Mouse (Mus musculus): Measurements from ENCODE around the gene Tgm2. TPM values are rescaled to one million over a fixed set of nuclear protein-coding genes. Genes with fewer than 3 reads are reported as not detected.

Gene Tgm2
- total RNA-seq, 2 experiments from 2014 or later = 7.9 to 12.7 TPM

DNA sequence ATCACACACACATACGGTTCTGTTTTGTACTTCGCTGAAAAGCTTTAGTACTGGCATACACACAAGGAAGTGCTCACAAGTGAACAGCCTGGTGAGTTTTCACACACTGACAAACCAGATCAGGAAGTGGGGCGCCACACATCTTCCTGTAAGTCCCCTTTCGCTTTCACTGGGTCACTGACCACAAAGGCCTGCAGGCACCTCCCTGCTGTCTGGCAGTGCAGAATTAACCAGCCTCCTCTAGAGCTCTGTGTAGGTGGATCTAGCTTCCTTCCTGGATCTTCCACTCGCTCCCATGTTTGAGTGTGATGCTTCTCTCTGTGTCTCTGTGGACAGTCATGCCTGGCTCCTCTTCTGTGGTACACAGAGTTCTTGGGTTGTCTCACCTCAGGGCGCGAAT, 20.4 kb upstream of the Tgm2 start:
- DNase-seq = no peak

GRCm38 (mm10) chr2:158165776-158166175, 19.5 kb upstream of the Tgm2 start:
- no peak for DNase-seq

- DNase-seq = no peak
Observed at GRCm38 (mm10) chr2:158163034-158163433, 16.8 kb upstream of the Tgm2 start.

DNA sequence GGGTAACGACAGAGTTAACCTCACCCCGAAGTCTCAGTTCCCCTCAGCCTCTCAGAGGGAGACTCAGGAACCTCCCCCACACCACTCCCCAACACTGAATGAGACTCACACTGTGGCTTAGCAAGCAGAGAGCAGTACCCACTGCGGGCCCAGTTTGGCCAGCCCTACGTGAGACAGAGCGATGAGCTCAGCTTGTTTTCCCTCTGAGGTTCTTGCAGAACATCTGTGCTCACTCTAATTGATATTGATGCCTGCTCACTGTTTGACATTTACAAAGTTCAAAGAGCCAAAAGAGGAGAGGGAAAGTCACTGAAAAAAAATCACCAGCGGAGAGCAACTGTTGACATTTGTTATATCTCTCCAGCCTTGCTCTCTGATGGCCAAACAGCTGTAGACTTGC, 15.5 kb upstream of the Tgm2 start:
- DNase-seq = no peak

GRCm38 (mm10) chr2:158159376-158160235, 13.4 kb upstream of the Tgm2 start:
- no peak for DNase-seq

DNA sequence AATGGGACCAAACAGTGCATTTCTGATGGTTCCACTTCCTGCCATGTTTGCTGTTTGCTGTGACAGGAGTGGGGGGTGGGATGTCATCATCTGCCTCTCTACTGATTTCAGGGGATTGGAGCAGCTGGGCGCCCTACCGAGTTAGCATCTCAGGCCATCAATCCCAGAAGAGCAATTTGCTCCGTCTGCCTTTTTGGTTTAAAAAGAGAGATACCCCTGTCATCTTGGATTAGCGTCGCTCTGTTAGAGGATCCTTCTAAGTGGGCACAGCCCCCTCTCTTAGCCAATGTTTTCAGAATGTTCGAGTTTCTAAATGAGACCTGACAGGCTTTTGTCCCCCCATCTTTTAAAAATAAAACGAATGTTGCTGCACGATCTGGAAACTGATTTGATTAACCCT, 11.4 kb upstream of the Tgm2 start:
- DNase-seq = no peak

DNA sequence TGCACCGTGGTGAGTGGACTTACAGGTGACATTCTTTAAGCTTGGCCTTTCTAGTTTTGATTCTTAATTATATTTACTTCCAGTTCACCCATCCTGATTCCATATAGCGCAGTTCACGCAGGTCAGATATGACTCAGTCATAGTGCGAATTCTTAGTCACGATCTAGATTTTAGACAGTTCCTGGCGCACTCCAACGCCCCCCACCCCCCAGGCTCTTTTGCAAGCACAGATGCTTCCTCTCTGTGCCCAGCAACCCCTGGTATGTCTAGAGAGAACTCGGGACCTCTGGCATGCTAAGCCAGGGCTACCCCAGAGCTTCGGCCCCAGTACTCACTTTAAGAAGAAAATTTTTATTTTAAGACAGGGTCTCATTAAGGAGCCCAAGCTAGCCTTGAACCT, 10.3 kb upstream of the Tgm2 start:
- no peak for DNase-seq

DNA sequence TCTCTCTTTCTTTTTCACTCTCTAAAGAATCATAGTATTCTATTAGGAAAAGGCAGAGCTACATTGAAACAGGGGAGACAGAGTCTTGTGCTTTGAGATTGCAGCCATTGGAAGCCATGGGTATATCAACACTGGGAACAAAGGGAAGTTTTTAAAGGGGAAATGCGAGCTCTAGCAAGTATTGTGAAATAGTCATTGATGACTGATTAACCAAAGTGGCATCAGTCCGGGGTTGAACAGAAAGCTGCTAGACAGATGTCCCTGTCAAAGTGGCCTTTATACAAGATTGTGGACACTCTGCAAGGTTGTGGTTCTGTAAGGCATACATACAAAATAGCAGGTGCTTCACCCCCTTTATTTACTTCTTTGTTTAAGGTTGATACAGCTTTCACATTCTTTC, 9.4 kb upstream of the Tgm2 start:
- no peak for DNase-seq

- DNase-seq = no peak
Observed at GRCm38 (mm10) chr2:158155101-158155500, 8.9 kb upstream of the Tgm2 start.

- no peak for DNase-seq
Observed at GRCm38 (mm10) chr2:158154641-158155040, 8.4 kb upstream of the Tgm2 start.

GRCm38 (mm10) chr2:158153728-158154343, 7.6 kb upstream of the Tgm2 start:
- no peak for DNase-seq

DNA sequence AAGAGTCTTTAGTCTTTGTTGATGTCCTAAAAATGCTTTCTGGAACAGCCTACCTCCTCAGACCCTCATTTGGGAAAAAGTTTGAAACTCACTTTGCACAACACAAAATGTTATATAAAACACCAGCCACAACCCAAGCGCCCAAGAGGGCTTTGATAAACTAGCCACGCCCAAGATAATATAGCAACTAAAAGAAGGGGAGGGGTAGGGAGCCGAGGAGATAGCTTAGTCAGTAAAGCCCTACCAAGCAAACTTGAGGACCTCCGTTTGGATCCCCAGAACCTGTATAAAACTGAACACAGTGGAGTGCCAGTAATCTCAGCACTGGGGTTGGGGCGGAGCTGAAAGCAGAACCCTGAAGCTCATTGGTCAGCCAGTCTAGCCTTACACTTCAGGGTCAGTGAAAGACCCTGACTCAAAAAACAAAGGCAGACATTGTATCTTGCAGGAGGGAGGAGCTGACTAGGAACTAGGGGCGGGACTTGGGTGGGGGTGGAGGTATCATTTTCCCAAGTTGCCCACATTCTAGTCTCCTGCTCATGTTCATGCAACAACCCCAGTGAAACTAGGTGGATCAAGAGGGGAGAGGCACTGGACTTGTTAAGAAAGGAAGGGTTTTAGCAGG, 6.6 kb upstream of the Tgm2 start:
- DNase-seq = no peak

DNA sequence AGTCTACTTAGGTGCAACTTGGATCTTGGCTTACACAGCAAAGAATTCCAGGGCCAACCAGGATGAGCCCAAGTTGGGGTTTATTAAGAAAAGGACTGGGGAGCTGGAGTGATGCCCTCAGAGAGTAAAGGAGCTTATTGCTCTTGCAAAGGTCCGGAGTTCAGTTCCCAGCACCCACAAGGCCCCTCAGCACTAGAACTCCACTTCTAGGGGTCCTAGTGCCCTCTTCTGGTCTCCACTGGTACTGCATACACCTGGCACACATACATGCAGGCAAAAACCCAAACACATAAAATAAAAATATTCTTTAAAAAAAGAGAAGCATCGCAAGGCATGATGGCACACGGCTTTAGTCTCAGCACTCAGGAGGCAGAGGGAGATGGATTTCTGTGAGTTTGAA, 4.8 kb upstream of the Tgm2 start:
- DNase-seq = no peak

DNA sequence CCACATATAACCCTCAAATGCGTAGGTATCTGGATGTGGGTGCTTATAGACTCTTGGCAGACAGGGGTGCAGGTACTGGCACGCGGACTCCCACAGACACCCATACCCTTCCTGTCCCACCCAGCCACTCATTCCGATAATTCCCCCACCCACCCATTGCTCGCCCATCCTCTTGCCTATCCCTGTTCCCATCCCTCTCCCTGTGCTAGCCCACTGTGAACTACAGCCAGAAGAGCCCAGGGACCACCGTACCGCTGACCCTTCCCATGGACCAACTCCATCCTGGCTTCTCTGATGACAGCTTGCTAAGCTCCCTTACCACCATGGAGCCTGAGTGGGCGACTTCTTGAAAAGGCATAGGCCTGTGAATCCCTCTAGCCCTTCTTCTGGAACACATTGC, 735 bp upstream of the Tgm2 start:
- DNase-seq = no peak

DNA sequence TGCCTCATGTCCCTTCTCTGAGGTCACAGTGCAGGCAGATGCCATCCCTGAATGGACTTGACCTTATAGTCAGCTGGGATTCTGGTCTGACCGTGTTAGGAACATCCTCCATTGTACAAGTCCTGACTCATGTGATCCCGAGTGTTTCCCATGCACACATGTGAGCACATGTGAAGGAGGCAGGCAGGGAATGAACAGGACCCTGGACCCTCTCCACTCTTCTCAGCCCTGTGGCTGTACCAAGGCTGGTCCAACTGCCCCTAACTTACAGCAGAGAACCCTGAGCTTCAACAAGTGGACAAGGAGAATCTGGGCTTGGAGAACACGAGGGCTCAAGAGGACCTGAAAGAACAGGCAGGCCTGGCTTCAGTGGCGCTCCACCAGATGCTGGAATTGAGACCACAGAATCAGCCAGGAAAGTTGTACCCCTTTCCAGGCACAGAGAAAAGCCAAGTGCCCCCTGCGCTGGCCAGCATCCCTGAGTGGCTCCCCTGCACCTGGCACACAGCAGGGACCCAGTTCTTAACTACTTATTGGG, 639 bp downstream of the Tgm2 start:
- DNase-seq = no peak

- no peak for DNase-seq
Observed at GRCm38 (mm10) chr2:158144750-158145527, 1.3 kb downstream of the Tgm2 start.

GRCm38 (mm10) chr2:158144263-158144662, 2.0 kb downstream of the Tgm2 start:
- DNase-seq = no peak

GRCm38 (mm10) chr2:158143816-158144215, 2.4 kb downstream of the Tgm2 start:
- no peak for DNase-seq

GRCm38 (mm10) chr2:158142981-158143380, 3.3 kb downstream of the Tgm2 start:
- no peak for DNase-seq

- no peak for DNase-seq
Observed at GRCm38 (mm10) chr2:158141690-158142440, 4.4 kb downstream of the Tgm2 start.

GRCm38 (mm10) chr2:158141271-158141670, 5.0 kb downstream of the Tgm2 start:
- no peak for DNase-seq

GRCm38 (mm10) chr2:158140664-158141063, 5.6 kb downstream of the Tgm2 start:
- no peak for DNase-seq
